Mouse (Mus musculus) megakaryocyte progenitor cell, adult 5-6 weeks (primary cell): ENCODE measurements around the gene Hip1. TPM values are rescaled to one million over a fixed set of nuclear protein-coding genes. Genes with fewer than 3 reads are reported as not detected.
"Not testable (repeated sequence)": the region's sequence is repeated elsewhere in the genome, so short reads cannot be mapped to it uniquely, and the experiment has no call there.

Source experiments
- ATAC-seq: replicated peaks from 2 replicates; pipeline ENCODE4 v1.8.0; 2016; ENCODE audit warnings: mild to moderate bottlenecking, moderate TSS enrichment, inconsistent platforms; ENCODE audit not compliant: poor library complexity
- total RNA-seq, 2 experiments: library from RNA; stranded (forward) in 1 of 2; stranded (reverse) in 1 of 2; fragments of 157-497, 149-512 nt in 1 of 2; fragments of 200-1000 nt in 1 of 2; gene quantifications; 2 replicates each; pipeline versions ENCODE4 v1.2.3 to v1.2.4; 2015 to 2017

Gene Hip1
- total RNA-seq, 2 experiments from 2014 or later: 6.9 to 9.4 TPM

DNA sequence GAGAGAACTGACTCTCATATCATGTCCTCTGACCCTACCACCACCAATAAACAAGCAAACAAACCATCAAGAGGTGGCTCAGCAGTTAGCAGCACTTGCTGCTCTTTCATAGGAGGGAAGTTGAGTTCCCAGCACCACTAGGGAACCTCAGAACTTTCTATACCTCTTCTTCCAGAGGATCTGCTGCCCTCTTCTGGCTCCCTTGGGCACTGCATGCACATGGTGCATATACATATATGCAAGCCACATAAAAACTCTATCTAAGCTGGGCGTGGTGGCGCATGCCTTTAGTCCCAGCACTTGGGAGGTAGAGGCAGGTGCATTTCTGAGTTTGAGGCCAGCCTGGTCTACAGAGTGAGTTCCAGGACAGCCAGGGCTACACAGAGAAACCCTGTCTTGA, 90.7 kb downstream of the Hip1 start:
- ATAC-seq: no peak

DNA sequence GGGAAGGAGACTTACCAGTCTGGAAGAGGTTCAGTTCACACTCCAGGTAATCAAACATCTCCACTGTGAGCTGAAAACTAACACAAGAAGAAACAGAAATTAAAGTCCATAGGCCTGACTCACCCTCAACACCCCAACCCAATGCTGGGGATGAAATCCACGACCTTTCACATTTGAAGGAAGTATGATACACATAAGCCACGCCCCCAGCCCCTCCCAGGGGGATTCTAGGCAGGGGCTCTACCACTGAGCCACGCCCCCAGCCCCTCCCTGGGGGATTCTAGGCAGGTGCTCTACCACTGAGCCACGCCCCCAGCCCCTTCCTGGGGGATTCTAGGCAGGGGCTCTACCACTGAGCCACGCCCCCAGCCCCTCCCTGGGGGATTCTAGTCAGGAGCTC, 93.4 kb downstream of the Hip1 start:
- ATAC-seq: not testable (repeated sequence)

- ATAC-seq: no peak
Measured at GRCm38 (mm10) chr5:135451100-135451499, 93.8 kb downstream of the Hip1 start.

- ATAC-seq: no peak
Measured at GRCm38 (mm10) chr5:135445755-135446154, 99.2 kb downstream of the Hip1 start.

DNA sequence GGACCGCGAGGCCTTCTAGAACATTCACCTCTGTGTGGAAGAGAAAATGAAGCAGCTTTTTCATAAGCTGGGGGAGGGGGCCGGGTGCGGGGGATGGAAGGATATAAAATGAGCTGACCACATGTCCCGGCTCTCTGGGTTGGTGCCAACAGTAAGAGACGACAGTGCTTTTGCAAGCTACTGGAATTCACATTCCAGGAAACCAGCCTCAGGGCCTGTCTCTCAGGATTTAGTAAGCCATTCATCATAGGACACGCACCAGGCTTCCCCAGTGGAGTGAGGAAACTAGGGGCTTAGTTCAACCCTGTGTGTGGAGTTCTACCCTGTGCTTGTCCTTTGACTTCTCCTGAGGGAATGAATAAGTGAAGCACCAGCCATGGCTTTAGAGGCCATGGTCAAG, 102.5 kb downstream of the Hip1 start:
- no peak for ATAC-seq

DNA sequence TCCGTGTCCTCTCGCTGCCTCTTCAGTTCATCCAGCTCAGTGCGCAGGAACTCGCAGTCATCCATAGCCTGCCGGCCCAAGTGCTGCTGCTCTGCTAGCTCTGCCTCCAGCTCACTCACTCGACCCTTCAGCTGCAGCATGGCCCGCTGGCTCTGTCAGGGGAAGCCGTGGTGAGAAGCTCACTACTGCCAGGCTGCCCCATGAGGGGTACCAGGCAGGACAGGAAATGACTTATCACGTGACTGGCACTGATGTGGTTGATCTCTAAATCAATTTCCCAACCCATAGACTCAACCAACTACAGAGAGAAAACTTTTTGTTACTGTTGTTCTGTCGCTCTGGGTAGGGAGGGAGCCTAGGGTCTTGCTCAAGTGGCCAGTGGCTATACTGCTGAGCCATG, 109.9 kb downstream of the Hip1 start:
- ATAC-seq: 0 out of 2 replicates have a peak, but pooled peaks have one; percentile 3

DNA sequence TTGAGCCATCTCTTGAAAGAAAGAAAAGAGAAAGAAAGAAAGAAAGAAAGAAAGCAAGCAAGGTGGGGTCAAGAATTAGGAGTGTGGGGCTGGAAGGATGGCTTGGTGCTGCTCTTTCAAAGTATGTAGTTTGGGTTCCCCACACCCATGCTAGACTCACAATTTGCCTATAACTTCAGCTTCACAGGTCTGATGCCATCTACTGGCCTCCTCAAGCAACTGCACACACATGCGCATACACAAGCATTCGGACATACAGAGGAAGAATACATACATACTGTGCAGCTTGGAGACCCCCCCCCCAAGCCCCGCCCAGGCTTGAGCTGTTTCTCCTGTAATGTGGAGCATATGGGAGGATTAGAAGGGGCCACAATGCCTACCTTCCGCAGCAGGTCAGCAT, 111.1 kb downstream of the Hip1 start:
- ATAC-seq: no peak

- no peak for ATAC-seq
Measured at GRCm38 (mm10) chr5:135431111-135431510, 113.8 kb downstream of the Hip1 start.

DNA sequence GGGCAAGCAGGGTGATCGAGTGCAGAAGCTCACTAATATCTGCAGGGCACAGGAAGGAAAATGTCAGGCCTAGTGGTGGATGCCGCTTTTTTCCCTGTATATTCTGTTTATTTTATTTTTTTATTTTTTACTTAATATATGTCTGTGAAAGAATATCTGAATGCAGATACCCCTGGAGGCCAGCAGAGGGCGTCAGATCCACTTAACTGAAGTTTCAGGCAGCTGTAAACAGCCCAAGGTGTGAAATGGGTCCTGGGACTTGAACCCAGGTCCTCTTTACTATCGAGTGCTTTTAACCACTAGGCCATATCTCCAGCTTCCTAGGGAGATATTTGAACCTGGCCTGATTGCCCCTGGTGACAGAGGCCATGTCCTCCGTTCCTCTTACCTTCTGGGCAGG, 116.1 kb downstream of the Hip1 start:
- no peak for ATAC-seq

DNA sequence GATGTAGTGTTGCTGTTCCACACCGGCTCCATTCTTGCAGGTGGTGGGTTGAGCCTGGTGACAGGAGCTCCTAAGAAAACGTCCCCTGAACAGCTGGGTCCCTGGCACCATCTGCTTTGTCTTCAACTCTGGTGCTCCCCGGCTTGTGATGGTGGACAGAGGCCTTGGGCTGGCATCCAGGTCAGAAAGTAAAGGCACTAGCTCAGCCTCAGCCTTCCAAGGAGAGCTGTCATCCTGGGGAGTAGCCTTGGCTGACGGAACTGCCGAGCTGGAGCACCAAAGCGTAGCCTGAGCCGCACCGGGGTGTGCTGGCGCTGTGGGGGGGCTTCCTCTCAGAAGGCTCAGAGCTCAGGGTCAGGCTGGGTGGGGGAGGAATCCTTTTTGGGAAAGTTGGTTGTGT, 134.7 kb downstream of the Hip1 start:
- no peak for ATAC-seq

DNA sequence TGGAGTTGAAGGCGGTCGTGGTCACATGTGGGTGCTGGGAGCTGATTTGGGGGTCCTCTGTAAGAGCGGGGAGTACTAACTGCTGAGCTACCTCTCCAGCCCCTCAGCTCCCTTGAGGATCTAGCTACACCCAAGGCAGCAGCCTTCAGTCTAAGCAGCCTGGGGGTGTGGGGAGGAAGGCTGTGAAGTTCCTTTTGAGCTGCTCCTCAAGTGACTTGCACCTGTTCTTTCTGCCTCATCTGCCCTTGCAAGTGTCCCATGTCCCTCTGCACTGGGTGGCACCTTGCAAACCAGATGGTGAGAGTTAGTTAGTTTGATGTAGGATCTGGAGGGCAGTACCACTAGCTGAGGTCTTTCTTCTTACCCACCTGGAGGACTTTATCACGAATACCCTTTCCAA, 136.8 kb downstream of the Hip1 start:
- no peak for ATAC-seq

- ATAC-seq: no peak
Measured at GRCm38 (mm10) chr5:135405437-135405836, 139.5 kb downstream of the Hip1 start.

DNA sequence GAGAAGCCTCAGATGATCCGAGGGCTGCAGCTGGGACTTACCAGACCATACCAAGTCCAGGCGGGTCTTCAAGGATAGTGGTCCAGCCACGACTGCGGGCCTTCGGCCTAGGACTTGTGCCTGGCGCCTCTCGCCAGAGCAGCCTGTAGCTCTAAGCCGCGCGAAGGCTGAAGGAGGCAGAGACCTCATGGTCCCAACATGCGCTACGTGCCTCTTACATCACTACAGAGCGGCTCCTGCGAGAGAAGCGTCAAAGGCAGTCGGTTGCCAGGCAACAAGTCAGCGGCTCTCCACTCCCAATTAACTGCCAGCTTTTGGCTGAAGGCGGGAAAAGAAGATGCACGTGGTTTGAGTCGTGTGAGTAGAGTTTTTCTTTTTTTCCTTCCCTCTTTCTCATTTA, 140.3 kb downstream of the Hip1 start:
- ATAC-seq: peak; percentile 44; the same call in 1 of the 2 replicates

DNA sequence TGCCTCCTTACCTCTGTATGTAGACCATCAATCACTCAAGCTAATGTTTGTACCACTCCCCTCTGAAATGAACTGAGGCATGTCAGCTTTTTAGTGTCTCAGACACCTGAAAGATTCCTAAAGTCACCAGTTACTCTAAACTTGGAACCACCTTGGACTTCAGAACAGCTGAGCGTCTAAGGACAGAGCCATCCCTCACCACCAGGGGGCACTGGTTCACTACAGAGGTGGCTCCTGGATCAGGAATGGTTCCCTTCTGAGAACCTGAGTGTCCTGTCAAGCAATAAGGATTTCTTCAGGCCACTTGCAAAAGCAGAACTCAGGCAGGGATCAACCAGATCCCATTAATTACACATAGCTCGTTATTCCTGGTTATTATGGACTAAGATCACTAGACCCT, 144.7 kb downstream of the Hip1 start:
- peak; percentile 77 for ATAC-seq

DNA sequence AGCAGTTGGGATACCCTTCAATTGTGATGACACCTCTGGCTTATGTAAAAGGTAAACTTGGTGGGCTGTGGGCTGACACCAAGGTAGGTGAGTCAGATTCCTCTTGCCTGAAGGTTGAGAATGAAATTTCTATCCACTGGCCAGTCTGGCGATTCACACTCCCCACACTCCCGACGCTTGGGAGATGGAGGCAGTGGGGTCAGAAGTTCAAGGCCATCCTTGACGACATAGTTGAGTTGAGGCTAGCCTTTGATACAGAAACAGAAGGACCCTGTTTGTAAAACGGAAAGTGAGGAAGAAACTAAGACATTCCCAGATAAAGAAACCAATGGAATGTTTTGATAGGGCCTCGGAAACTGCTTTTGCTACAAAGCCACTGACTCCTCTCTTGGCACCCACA, 145.5 kb downstream of the Hip1 start:
- no peak for ATAC-seq

DNA sequence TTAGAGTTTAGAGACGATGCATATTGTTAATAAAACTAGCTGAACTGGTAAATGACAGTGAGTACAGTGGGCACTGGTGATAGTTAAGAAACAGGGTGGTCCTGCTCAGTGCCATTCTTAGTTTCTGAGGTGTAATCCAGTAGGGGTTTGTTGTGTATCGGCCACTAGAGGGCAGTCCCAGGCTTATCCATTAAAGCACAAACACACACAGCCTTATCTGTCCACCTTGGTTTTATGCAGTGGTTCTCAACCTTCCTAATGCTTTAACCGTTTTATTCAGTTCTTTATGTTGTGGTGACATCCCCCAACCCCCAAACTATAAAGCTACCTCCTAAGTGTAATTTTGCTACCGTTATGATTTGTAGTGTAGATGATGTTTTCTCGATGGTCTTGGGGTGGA, 149.1 kb downstream of the Hip1 start:
- ATAC-seq: peak; percentile 76

DNA sequence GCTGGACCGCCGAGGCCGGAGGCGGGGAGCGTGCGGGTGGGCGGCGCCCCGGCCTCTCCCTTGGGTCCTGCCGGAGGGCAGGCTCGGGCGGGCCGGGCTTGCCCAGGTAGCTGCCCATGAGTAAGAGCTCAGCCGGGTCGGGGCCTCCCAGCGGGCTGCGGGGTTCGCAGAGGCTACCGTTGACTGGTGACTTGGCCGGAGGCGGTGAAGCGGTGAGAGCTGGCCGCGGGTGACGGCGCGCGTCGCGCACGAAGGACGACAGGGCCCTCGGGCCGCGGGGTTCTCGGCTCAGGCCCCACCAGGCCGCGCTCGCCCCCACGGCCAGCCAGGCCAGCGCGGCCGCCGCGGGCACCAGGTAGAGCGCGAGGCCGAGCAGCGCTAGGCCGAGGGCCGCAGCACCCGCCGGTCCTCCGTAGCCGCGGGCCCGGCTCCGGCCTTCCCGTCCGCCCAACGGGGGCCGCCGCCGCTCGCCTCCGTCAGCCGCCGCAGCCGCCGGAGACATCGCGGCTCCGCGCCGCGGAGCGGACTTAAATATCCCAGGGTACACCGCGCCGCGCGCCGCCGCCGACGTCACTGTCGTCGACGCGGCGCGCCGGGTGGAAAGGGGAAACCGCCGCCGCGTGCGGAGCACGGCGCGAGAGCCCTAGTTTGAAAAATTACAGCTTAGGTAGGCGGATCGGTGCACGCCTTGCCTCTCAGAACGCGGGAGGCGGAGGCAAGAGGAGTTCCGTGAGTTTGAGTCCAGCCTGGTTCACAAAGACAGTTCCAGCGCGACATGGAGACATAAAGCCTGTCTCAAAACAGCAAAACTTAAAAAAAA, 150.7 kb downstream of the Hip1 start, which contains the start of gene Pom121:
TSS of gene Pom121 (minus strand) at position 543 of the 820 bp plus-strand sequence.
- ATAC-seq: peak; percentile 83

DNA sequence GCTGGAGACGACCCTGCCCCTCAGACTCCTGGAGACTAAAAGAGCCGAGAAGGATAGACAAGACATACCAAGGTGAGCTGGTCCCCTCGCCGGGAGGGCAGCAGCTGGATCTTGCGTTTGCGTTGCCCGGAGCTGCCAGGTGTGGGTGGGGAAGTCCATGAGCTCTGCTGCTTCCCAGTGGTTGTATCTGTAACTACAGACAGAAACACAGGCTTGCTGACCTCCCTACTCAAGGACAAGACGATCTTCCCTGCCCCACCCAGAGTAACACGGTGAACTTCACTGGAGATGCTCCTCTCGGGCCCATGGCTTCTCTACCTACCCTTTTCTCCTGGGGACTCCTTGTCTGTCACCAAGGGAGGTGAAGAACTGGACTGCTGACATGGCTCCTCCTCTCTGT, 161.1 kb downstream of the Hip1 start:
- ATAC-seq: no peak

DNA sequence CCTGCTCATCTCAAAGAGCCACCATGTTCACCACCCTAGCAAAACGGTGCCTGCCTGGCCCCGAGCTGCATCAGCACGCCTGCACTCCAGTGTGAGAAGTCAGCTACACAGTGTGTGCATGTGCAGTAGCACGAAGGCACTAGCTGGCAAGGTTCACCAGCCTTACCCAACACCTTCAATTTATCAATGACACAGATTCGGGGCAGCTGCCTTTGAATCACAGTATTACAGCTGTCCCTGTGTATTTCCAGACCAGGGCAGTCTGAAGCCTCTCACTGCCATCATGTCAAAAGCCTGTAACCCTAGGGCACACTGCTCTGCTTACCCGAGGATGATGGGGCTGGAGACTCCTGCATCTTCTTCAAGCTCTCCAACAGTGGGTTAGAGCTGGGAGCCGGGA, 162.2 kb downstream of the Hip1 start:
- ATAC-seq: no peak

GRCm38 (mm10) chr5:135381356-135381925, 163.5 kb downstream of the Hip1 start:
- ATAC-seq: no peak

DNA sequence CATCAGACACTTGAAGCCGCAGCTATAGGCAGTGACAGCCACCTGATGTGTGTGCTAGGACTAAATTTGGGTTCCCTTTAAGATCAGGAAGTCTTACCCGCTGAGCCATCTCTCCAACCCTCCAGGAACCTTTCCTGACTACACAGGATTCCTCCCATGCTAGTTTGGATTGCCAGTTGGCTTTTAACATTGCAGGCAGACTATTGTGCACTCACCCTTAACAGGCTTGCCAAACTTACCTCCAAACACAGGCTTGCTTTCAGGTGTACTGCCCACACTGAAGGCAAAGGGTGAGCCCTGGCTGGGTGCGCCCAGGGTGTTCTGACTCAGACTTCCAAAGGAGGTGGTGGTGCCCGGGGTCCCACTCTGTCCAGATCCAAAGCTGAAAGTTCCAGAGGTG, 164.2 kb downstream of the Hip1 start:
- no peak for ATAC-seq

DNA sequence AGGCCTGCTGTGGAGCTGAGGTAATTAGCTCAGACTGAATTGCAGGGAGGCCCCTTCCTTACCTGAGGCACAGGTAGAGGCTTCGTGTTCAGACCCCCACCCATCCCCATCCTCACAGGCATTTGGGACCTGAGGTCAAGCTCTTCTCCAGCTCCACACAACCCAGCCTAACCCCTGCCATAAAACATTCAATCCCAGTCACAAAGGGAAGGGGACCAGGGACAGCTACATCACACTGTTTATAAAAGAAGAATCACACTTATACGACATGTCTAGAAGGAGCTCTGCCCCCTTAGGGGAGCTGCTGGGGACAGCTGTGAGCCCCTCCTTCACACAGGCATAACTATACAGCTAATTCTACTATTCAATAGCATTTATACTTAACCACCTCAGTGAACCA, 168.6 kb downstream of the Hip1 start:
- ATAC-seq: no peak

DNA sequence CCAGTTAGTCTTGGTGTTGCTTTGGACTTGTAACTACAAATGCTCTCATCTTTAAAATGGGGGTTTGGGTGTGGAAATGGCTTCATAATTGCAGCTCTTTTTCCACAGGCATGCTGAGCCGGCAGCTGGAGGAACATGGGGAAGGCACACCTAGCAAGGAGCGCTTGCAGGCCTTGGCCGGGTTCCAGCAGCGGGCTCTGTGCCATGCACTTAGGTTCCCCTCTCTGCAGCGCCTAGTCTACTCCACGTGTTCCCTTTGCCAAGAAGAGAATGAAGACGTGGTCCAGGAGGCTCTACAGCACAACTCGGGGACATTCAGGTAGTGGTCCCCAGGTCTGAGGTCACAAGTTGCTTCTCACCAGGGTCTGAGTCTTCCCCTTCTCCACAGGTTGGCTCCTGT, 169.8 kb downstream of the Hip1 start:
- ATAC-seq: no peak
